Mouse (Mus musculus): Measurements from ENCODE around the gene Ralbp1.

- TF ChIP-seq CTCF (IDR thresholded peaks at IDR 0.05; ENCODE audit: low read depth), result no peak
- TF ChIP-seq EP300 (IDR thresholded peaks at IDR 0.05; ENCODE audit: low read depth), result no peak
Measured at GRCm38 (mm10) chr17:65873156-65873555, 12.4 kb downstream of the Ralbp1 start.
